Mouse (Mus musculus) heart, adult 8-10 months (tissue): ENCODE measurements around the gene Cldnd2. TPM values are rescaled to one million over a fixed set of nuclear protein-coding genes. Genes with fewer than 3 reads are reported as not detected.
A peak's percentile ranks its signal among the peaks of the same experiment; 100 is the strongest.

Experiments
- microRNA-seq: library from miRNA; unstranded; fragments of <30 nt; microRNA quantifications from one replicate; pipeline ENCODE4 v1.2.0, GENCODE M21; 2022
- total RNA-seq, 4 experiments: library from RNA; stranded (reverse); gene quantifications; 2 replicates each; pipeline ENCODE4 v1.2.4; 2022

The Cldnd2 gene
- total RNA-seq, 4 experiments from 2014 or later = not detected

Small RNA genes within 50 kb of the gene (microRNA-seq; reads per million reads assigned to microRNA genes)
- gene Mir7051 = 3.4 reads per million, percentile 6 among the genes with 10 or more reads in this experiment

Other genes with a start within 250 kb of the Cldnd2 start
- 10 to 100 TPM; 14.9 to 16.4 (median 15.7) TPM for gene Zfp715, start 127.5 kb upstream of the Cldnd2 start, total RNA-seq
- gene Siglecf, start 89.4 kb upstream of the Cldnd2 start, total RNA-seq = not detected
- gene Siglecg, start 32.6 kb upstream of the Cldnd2 start, total RNA-seq = under 1 TPM; 0.06 to 0.69 (median 0.15) TPM
- under 1 TPM in 1 of 4 experiments, not detected in 3; 0.32 TPM for gene Lim2, start 13.1 kb upstream of the Cldnd2 start, total RNA-seq
- 1 to 10 TPM in 1 of 4 experiments, not detected in 3; 1.1 TPM for gene Nkg7, start 3.7 kb upstream of the Cldnd2 start, total RNA-seq
- gene Etfb, start 3.3 kb downstream of the Cldnd2 start, total RNA-seq = 1,000 to 10,000 TPM; 1,243 to 1,357 (median 1,292) TPM
- 1 to 10 TPM in 2 of 4 experiments, under 1 TPM in 2; 0.44 to 1.3 (median 0.94) TPM for gene Gm45233, start 3.3 kb downstream of the Cldnd2 start, total RNA-seq
- 1 to 10 TPM in 2 of 4 experiments, under 1 TPM in 2; 0.71 to 4.4 (median 1.6) TPM for gene Vsig10l, start 22.4 kb downstream of the Cldnd2 start, total RNA-seq
- under 1 TPM; 0.09 to 0.38 (median 0.24) TPM for gene Iglon5, start 49.3 kb downstream of the Cldnd2 start, total RNA-seq
- not detected for gene 4931406B18Rik, start 65.2 kb downstream of the Cldnd2 start, total RNA-seq
- 1 to 10 TPM; 1.6 to 3.1 (median 2.7) TPM for gene Cd33, start 103.6 kb downstream of the Cldnd2 start, total RNA-seq
- 1 to 10 TPM in 1 of 4 experiments, under 1 TPM in 3; 0.66 to 1.1 (median 0.88) TPM for gene Zfp658, start 121.5 kb downstream of the Cldnd2 start, total RNA-seq
- gene Zfp719, start 138.8 kb downstream of the Cldnd2 start, total RNA-seq = 1 to 10 TPM; 4.4 to 8.0 (median 5.6) TPM
- gene Zfp819, start 166.4 kb downstream of the Cldnd2 start, total RNA-seq = not detected
- gene Ceacam18, start 193.9 kb downstream of the Cldnd2 start, total RNA-seq = not detected
- 1 to 10 TPM in 3 of 4 experiments, under 1 TPM in 1; 0.75 to 1.6 (median 1.1) TPM for gene Siglece, start 219.4 kb downstream of the Cldnd2 start, total RNA-seq
- 1 to 10 TPM; 2.9 to 3.4 (median 3.1) TPM for gene Ctu1, start 231.2 kb downstream of the Cldnd2 start, total RNA-seq
- gene Klk14, start 249.6 kb downstream of the Cldnd2 start, total RNA-seq = under 1 TPM in 3 of 4 experiments, not detected in 1; 0.27 to 0.49 (median 0.34) TPM